Comparison of ENCODE assay signal across 25 mouse cellular contexts in genomic region chr1:193477298-193477697, GRCm38 (mm10).
"Had no signal": no experiment of that assay in that cellular context is flagged by ENCODE, and none has a peak within 500 bp of the region (broad histone marks: within the 10 kb centered on the region; RNA-seq: fewer than 3 reads in every experiment).

No protein-coding gene starts in this region.

- H3K9me3 ChIP-seq: heart, embryonic 10.5 days; heart, embryonic 12.5 days; hindbrain, embryonic 10.5 days; hindbrain, embryonic 12.5 days; intestine, embryonic 15.5 days; kidney, embryonic 15.5 days; limb, embryonic 13.5 days; limb, embryonic 15.5 days; liver, embryonic 12.5 days had no signal

- H3K4me2 ChIP-seq: heart, embryonic 12.5 days; hindbrain, embryonic 12.5 days; hindbrain, embryonic 14.5 days; intestine, embryonic 15.5 days; kidney, embryonic 15.5 days; limb, embryonic 13.5 days; limb, embryonic 15.5 days; liver, embryonic 12.5 days had no signal

- H3K9ac ChIP-seq: heart, embryonic 12.5 days; hindbrain, embryonic 12.5 days; hindbrain, embryonic 14.5 days; intestine, embryonic 15.5 days; kidney, embryonic 15.5 days; limb, embryonic 13.5 days; limb, embryonic 15.5 days; liver, embryonic 12.5 days had no signal

- H3K4me1 ChIP-seq: heart, embryonic 10.5 days; heart, embryonic 12.5 days; hindbrain, embryonic 12.5 days; intestine, embryonic 15.5 days; kidney, embryonic 15.5 days; limb, embryonic 15.5 days; liver, embryonic 12.5 days had no signal

- H3K4me3 ChIP-seq: heart, embryonic 10.5 days; heart, embryonic 12.5 days; hindbrain, embryonic 10.5 days; hindbrain, embryonic 12.5 days; intestine, embryonic 15.5 days; kidney, embryonic 15.5 days; limb, embryonic 13.5 days; limb, embryonic 15.5 days; liver, embryonic 12.5 days had no signal

- H3K27ac ChIP-seq: heart, embryonic 10.5 days; hindbrain, embryonic 10.5 days; hindbrain, embryonic 12.5 days; hindbrain, embryonic 14.5 days; intestine, embryonic 15.5 days; kidney, embryonic 15.5 days; kidney, postnatal 0 days; limb, embryonic 13.5 days; limb, embryonic 15.5 days; liver, embryonic 12.5 days had no signal

- ATAC-seq: hindbrain, embryonic 16.5 days; inflammation-experienced regulatory T-cells, adult 6 months; intestine, embryonic 15.5 days; intestine, postnatal 0 days; liver, embryonic 12.5 days had no signal

- DNase-seq: gastrocnemius, postnatal 10 days; gastrocnemius, postnatal 25 days; heart, adult 18-20 months; heart, postnatal 10 days; heart, postnatal 4 days; kidney, adult 2 months; kidney, adult 9 months; kidney, postnatal 14 days; kidney, postnatal 36 days; layer of hippocampus, adult 9-11 months; layer of hippocampus, postnatal 36 days had no signal

- H3K36me3 ChIP-seq: heart, embryonic 10.5 days; heart, embryonic 12.5 days; hindbrain, embryonic 10.5 days; hindbrain, embryonic 12.5 days; intestine, embryonic 15.5 days; kidney, embryonic 15.5 days; limb, embryonic 13.5 days; limb, embryonic 15.5 days; liver, embryonic 12.5 days had no signal

- H3K27me3 ChIP-seq: heart, embryonic 12.5 days; hindbrain, embryonic 12.5 days; intestine, embryonic 15.5 days; kidney, embryonic 15.5 days; limb, embryonic 13.5 days; limb, embryonic 15.5 days; liver, embryonic 12.5 days had no signal
